Mouse (Mus musculus) brain, embryonic 18.5 days (tissue): ENCODE data around the gene Hecw2.

ENCODE experiments used
- DNase-seq: peaks from one replicate; pipeline ENCODE4 v3.0.0-alpha.2; 2012; ENCODE audit warnings: low read depth, low spot score

The Hecw2 gene

DNA sequence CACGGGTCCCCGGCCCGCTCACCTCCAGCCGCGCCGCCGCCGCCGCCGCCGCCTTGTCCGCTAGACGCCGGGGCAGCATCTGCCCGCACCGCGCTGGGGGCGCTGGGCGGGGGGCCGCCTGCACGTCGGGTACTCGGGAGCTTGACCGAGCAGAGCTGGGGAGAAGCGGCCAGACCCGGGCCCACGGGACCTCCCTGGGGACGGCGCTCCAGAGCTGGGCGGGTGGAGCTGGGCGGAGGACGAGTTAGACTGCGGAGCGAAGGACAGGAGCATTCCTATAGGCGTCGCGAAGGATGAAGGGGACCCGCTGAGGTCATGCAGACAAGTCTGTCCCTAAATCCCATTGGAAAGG lies at the start of gene Hecw2:
Gene Hecw2, minus strand, starts transcription at position 215 of the 352 bp plus-strand sequence.
- DNase-seq, result no peak

DNA sequence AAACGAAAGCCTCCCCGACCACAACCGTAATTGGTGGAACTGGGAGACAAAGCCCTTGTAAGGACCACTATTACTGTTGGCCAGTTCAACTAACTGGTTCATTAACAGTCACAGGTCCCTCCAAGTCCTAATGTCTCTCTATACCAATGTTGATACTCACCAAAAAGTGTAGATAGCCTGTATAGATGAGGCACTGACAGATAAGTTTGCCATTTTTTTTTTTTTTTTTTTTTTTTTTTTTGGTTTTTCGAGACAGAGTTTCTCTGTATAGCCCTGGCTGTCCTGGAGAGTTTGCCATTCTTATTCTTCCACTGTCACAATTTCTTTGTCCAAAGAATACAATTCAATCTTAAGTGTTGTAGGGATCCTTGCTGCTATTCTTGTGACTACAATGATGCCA lies 47.8 kb upstream of the Hecw2 start:
- no peak for DNase-seq

DNA sequence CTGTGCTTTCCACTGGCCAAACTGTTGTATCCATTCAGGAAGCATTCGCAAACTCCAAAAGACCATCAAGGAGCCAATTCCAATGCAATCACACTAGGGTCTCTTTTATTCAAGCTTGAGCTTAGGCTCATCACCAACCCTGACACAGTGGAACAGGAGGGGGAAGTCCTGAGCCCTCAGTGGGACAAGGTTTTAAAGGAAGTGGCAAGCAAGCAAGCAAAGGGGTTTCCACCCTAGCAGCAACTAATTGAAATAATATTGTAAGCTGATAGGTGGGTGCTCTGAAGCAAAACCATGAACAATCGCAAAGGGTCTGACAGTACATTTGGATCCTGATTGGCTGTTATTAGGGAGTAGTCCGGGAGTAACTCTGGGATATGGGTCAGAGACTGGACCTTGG lies 25.3 kb upstream of the Hecw2 start:
- no peak for DNase-seq

DNA sequence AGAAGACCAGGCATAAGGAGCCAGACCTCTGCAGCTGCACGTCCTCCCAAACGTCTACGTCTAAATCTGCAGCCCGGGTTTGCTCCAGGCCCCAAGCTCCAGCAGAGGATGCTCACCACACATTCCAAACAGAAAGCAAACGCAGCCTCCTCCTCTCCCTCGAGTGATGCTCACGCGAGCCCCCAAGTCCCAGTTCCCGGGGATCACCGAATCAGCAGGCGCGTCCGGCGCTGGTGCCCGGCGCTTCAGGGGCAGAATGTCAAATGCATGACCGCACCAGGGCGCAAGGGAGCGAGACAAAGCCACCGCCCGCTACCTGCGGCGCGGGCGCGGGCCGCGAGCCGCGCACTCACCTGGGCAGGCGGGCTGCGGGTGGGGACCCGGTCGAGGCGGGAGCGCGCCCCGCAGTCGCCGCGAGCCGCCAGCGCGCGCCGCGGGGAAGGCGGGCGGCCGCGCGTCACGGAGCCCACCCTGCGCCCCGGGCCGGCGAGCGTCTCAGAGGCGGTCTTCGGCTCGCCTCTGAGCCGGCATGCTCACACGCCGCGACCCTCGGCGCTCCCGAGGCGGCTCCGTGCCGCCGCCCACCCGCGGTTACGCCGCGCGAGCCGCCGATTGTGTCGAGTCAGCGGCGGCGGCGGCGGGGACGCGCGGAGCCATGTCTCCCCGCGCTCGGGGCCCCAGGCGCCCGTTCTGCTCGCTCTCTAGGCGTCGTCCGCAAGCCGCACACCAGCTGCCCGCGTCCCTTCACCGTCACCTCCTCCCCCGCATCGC lies 600 bp downstream of the Hecw2 start:
- DNase-seq, result no peak

DNA sequence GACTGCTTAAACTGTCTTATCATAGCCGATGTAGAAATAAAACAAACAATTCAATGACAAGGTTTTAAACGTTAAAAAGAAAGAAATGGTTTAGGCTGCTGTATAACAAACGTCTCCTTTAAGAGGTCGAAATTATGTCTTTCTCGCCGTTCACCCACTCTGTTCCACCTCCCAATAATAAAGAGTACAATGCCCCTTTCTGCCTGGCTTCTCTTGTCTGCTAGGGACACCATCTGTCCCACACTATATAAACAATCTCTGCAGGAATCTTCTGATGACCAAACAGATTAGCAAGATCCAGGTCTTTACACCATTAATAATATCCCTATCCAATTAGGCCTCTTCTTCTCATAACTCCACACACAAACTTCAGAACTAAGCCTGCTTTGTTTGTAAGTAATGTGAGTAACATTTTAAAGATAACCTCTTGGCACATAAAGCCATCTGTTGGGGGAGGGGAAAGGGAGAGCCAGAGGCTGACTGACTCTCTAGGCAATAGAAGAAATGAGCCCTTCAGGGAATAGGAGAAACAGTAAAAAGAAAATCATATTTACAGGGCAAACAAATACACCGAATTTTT lies 1.7 kb downstream of the Hecw2 start:
- no peak for DNase-seq

DNA sequence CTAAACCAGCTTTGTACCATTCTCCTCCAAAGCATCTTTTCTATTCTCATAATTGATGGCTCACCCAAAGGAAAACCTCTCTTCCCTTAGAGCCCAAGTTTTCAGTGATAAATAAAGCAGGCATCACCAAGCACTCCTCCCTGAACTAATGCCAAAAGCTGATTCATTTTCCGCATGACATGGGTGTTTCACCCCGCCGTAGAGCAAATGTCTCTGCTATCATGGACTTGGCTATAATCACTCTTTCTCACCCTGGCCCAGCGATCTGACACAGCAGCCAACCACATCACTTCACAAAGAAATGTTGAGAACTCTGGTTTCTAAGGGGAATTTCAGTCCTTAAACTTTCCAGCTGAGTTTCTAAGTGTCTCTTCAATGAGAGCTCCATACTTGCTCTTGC lies 7.4 kb downstream of the Hecw2 start:
- no peak for DNase-seq

DNA sequence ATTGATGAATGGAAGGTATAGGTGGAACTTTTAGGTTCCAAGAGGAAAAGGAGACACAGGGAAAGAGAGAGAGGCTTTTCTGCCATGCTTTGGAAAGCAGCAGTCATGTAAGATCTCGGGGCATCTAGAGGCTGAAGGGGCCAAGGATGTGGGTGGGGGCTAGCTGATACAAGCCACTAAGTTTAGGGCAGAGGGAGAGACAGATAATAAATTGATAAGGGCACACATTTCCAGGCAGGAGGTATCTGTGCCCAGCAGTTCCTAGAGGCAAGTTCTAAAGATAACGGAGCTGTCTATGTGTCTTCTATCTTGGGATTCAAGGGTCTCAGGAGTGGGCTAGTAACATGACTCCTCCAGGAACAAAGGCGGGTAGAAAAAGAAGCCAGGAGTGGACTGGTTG lies 8.6 kb downstream of the Hecw2 start:
- no peak for DNase-seq

DNA sequence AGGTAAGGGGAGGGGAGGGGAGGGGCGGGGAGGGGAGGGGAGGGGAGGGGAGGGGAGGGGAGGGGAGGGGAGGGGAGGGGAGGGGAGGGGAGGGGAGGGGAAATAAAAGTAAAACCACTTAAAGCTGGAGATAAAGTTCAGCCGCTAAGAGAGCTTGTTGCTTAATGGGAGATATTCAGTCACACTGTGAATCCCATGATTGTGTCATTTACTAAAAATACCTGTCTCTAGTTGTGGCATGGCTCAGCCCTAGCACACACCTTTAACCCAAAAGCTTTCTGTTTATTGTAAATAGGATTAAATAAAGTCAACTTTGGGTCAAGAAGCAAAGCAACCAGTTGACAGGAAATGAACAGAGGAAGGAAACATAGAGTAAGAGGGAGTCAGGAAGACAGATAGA lies 14.3 kb downstream of the Hecw2 start:
- no peak for DNase-seq

DNA sequence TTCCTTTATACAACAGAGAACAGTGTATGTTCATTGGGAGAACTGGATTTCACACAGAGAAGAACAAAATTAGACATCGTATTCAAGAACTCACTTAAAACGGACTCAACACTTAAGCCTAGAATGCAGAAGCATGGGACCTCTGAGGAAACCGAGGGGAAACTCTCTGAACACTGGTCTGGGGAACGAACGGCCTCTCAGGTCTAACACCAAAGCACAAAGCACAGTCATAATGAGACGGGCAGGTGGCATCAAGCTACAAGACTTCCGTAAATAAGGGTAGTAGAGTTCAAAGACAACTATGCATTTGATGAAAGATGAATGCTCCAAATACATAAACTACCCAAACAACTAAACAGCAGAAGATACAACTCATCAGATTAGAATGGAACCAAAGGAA lies 15.8 kb downstream of the Hecw2 start:
- DNase-seq, result no peak

DNA sequence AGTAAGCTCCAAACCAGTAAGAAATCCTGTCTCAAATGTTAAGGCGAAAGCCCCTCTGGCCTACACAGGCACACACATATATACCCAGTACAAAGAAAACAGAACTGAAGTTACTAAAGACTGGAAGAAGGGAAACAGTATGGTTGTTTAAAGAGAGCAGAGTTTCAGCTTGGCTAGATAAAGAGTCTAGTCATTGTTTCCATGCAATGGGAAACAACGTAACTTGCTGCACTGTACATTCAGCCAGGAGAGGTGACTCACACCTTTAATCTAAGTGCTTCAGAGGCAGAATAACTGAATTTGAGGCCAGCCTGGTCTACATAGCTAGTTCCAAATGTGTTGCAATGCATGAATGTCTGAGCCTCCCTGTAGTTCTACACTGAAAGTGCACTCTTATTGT lies 18.4 kb downstream of the Hecw2 start:
- no peak for DNase-seq

DNA sequence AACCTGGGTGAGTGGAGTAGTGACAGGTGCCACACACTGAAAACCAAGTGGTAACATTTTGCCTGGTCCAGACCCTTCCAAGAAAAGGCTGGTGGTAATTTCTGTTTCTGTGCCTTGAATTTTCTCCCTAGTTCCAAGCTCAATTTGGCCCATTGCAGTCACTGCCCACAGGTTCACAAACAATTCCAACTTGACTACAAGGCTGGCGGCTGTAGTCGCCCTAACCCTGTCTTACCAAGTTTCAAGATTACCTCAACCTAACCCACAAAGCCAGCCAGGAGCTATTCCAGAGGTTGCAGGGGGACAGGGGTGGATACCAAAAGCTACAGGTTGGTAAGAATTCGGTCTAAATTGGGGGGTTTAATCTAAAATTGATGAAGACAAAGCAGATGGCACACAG lies 27.0 kb downstream of the Hecw2 start:
- DNase-seq, result no peak

DNA sequence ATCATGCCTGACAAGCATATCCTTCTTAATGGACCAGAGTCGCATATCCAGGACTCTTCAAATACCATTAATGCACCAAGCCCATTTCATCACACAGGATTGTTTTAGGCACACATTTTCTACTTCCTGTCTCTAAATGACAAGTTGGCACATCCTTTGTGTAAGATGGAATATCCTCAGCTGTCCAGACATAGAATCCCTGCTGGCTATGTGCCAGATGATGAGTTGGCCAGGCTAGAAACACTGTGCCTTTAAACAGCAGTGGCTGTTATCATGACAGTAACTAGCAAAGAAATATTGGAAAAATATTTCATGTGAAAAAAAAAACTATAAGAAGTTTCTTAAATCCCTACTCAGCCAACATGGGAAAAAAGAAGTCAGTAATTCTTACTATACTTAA lies 35.4 kb downstream of the Hecw2 start:
- DNase-seq, result no peak

DNA sequence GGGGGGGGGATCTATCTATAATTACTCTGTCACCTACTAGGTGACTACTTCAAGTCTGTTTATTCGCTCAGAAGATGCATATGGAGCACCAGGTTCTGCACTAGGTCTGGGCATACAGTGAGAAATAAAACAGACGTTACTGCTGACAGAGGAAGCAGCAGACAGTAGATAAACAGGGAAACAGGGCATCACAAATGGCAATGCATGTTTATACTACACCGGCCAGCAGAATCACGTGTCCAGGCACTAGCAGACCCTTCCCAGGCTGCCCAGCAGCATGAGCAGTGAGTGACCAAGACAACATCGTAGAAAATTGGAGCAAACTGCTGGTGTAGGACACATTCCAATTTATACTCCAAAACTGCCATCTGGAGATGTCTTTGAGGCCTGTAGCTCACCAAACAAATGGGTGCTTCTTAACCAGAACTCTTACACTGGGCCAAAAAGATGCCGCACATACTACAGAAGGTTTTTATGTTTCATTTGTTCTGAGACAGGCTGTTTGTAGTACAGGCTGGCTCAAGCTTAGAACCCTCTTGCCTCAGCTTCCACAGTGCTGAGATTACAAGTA lies 41.7 kb downstream of the Hecw2 start:
- DNase-seq, result no peak

DNA sequence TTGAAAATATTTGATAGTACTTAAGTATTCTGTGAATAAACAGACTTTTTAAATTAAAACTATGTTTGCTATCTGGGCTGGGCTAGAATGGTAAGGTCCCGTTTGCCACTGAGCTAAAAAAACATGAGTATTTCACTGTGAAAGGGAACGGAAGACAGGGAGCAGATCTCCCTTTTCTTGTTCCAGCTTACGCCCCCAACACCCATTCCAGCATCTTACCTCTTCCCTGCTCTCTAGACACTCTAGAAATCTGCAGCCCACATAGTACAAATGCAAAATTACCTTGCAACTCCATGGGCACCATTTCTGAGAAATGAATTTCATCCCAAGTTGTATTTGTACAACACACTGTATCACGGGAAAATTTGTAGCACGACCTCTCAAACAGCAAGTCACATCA lies 49.9 kb downstream of the Hecw2 start:
- no peak for DNase-seq

DNA sequence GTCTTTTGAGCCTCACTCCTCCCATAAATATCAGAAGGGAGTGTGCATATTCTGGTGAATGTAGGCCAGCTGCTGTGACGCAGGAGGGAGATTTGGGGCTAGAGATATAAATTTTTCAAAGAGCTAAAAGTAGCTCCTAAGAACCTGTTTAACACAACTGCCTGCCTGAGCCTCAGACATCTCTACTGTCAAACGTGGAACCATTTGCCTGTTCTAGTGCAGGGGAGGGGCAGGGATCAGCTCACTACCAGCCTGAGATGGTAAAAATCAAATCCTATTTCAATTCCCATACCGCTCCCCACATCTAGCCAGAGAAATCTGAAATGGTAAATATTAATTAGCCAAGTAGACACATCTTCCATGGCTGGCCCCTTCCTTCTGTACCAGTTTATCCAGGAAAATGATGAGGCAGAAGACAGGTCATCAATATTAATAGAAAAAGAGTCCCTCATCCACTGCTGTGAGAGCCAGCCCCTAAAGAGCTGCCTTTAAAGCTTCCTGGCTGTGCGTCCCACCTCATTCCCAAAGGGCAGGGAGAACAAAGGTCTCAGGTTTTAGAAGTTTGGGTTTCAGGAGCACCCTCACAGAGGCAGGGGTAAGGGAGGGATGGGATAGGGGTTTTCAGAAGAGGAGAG lies 61.0 kb downstream of the Hecw2 start:
- no peak for DNase-seq

DNA sequence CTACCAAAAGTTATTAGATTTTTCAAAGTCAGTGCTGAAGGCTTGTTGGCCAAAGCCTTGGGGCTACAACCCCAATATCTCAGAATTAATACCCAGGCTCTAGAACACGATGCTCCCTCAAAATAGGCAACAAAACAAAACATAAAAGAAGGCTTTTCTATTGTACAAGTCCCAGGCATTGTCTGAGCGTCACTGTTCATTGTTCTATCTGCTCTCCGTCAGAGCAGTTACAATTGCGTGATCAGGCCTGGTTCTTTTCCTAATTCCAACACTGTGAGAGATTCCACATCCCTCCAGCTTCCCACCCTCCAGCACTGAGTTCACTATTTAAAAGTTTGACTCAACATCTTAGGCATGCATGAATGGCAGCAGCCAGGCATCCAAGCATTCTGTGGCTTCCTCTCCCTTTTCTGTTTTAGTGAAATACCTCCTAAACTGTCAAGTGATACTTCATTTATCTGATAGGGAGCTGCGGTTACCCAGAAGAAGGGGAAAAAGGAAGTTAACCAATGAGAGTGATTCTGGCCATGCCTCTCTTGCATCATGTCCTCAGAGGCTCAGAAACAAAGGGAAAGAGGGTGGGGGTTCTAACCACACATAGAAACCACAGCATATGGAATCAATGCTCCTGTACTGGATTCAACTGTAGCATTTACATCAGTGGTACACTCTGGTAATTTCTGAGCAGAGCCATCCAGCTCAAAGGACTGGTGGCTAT lies 66.1 kb downstream of the Hecw2 start:
- no peak for DNase-seq

DNA sequence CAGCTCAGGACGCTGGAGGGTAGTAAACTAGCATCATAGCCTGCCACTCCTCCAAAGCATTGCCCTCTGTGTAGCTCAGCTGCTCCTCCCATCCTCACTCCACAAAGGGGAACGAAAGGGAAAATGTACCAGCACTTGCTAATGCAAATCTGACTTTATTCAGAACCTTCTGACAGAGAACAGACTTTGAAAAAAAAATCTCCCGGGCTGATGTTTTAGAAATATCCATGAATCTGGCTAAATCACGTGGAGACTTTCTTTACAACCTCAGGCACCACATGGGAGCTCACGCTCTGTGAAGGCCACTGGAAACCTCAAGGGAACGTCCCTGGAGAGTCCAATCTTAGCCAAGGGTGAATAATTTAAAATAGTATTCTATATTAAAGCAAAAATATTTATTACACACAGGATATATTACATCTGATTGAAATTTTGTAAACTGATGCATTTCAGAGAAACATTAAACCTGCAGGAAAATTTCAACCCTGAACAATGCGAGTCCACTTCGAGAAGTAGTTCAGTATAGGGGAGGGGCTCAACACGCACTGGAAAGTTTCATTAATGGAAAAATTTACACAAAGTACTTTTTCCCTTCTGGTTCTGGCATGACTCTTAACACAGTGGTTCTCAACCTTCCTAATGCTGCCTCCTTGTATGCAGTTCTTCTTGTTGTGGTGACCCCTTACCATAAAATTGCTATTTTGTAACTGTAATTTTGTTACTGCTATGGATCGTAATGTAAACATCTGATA lies 67.8 kb downstream of the Hecw2 start:
- no peak for DNase-seq

DNA sequence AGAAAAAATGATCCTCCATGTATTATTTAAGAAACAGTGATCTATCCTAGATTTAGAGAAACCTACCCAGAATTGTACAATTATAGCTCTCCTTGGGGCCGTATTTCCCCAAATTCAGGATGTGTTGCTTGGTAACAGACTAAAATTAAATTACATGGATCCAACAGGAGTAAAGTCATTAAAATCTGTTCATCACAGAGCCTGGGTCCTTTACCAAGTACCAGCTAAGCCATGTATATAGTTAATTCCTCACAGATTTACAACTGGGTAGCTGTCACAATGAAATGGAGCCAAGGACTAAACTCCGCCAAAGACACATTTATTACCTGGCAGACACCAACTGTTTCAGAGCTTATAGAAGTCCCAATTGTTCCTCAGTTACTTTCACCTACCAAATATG lies 72.4 kb downstream of the Hecw2 start:
- no peak for DNase-seq

DNA sequence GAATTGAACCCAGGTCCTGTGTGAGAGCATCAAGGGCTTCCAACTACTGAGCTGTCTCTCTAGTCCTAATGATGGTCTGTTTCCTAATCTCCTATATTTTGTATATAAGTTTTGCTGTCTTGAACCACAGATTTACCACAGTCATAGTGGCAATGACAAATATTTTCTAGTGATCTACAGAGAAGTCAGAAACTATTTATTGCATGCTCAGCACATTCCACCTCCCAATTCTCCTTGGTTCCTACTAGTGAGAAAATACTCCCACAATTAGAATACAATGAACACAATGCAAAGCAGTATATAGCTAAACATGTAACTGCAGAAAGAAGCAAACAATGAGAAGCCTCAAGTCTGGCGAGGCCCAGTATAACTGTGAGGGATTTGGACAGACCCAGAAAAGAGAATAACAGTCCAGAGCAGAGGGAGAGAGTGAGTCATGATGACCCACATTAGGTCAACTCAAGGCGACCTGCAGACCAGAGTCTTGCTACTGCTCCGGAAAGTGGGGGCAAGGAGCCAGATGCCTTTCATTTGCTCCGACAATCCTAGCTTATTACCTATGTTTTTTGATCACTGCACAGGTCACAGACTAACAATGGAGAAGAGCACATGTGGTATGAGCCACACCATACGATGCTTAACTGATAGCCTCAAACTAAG lies 73.8 kb downstream of the Hecw2 start:
- no peak for DNase-seq

DNA sequence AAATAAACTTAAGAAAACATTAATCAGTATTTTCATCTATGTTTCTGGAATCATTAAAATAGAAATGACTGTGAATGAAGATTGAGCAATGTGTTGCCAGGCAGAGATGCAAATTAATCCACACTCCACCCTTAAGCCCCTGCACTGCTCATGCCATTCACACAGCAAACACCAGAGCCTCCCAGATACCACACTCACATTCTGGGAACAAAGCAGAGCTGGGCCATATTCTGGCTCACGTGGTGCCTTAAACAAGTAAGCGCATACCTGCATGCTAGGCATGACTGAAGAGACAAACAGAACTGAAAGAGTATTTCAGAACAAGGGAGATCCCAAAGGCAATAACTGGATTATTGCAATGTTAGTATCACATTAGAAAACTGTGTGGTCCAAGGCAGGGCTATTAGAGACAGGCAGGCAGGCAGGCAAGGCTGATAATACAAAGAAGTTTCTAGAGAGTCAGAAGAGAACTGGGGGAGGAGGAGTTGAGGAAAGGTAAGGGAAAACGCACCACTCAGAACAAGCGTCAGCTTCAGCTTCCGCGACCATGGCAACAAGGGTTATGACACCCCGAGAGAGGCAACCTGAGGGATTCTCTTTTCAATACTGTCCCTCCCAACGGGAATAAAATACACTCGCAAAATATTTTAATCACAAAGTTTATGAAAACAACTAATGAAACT lies 75.2 kb downstream of the Hecw2 start:
- DNase-seq, result no peak
